Mouse (Mus musculus): ENCODE results near the gene Agmat.

DNA sequence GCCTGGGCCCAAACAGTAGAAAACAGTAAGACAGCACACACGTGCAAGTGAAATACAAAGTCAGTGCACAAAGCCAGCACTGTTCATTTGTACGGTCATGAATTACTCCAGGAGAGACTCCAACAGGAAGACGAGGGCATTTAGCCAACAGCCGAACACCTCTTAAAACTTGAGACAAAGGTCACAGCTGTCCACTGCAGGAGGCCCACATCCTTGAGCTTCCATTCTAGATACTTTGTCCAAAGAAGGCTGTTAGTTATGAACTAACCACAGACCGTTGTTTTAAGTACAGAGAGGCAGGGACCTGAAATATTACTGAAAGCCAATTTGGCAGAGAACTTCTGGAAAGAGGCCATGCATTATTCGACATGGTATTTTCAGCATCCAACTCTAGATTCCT, 40.6 kb downstream of the Agmat start:
- no peak for TF ChIP-seq CTCF (IDR thresholded peaks at IDR 0.05)
- TF ChIP-seq EP300 (IDR thresholded peaks at IDR 0.05): no peak
